Mouse (Mus musculus): ENCODE data around the gene Arf6.

DNA sequence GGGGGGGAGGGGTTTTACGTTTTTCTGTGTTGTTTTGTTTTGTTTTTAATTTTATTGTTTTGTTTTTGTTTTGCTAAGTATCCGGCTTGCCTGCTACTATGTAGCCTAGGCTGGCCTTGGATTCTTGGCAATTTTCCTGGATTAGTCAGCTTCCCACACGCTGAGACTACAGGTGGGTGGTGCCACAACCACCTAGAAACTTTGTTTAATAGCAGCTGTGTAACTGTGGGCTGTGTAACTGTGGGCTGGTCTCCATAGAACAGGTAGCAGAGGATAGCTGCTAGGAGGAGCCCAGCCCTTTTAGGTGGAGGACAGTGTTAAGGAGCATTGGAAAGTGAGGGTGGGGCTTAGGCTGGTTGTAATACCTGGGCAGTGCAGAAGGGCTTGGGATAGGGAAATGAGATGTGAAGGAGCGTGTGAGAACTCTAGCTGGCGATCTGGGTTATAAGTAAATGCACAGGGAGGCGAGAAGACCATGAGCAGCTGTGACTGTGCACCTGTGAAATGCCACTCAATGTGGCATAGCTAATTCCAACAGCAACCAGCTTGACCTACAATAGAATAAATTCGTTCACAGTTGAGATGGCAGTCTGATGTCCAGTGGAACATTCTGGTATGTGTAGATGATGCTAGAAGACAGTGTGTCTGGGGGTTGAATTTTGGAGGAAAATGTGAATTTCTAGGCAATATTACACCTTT lies 18.2 kb downstream of the Arf6 start:
- TF ChIP-seq MAFK (IDR thresholded peaks at IDR 0.05; ENCODE audit: insufficient read depth, low read depth, low read length) (no peak), ZC3H11A (IDR thresholded peaks at IDR 0.05; ENCODE audit: borderline replicate concordance, low read depth, low read length) (no peak), ZNF384 (IDR thresholded peaks at IDR 0.05; ENCODE audit: low read depth, low read length) (no peak), CHD2 (IDR thresholded peaks at IDR 0.05; ENCODE audit: low read depth, low read length) (no peak)
